Mouse (Mus musculus) stomach, postnatal 0 days (tissue): ENCODE data around the gene Pik3r2. TPM values are rescaled to one million over a fixed set of nuclear protein-coding genes. Genes with fewer than 3 reads are reported as not detected.

Experiments used
- ATAC-seq: fragments of 200-750 bp; cut with Nextera tagmentation; 2 replicates; pipeline ENCODE4 v1.8.0; 2017; ENCODE audit not compliant: low FRiP score, low TSS enrichment
- DNase-seq: peaks from one replicate; pipeline ENCODE4 v3.0.0-alpha.2; 2016; ENCODE audit warnings: low spot score
- H3K27ac ChIP-seq: fragments of 300-500 bp; sonication (generic); replicated peaks from 2 replicates; pipeline ENCODE4 v1.5.1; 2014; ENCODE audit warnings: mild to moderate bottlenecking, control low read depth
- H3K27me3 ChIP-seq: fragments of 300-500 bp; sonication (generic); 2 replicates; pipeline ENCODE4 v1.6.1; 2014; ENCODE audit warnings: low read length; ENCODE audit not compliant: control insufficient read depth, insufficient read depth
- H3K36me3 ChIP-seq: fragments of 300-500 bp; sonication (generic); 2 replicates; pipeline ENCODE4 v1.6.1; 2014; ENCODE audit warnings: low read length, mixed read lengths; ENCODE audit not compliant: control insufficient read depth, insufficient read depth
- H3K4me1 ChIP-seq: fragments of 300-500 bp; sonication (generic); replicated peaks from 2 replicates; pipeline ENCODE4 v1.6.1; 2014; ENCODE audit warnings: antibody characterized with exemption; ENCODE audit not compliant: control insufficient read depth, insufficient read depth
- H3K4me2 ChIP-seq: fragments of 300-500 bp; sonication (generic); replicated peaks from 2 replicates; pipeline ENCODE4 v1.6.1; 2014; ENCODE audit warnings: low read depth, mild to moderate bottlenecking, control low read depth, moderate library complexity
- H3K4me3 ChIP-seq: fragments of 300-500 bp; sonication (generic); 2 replicates; pipeline ENCODE4 v1.5.1; 2014; ENCODE audit warnings: low read depth, low read length, control low read depth
- H3K9ac ChIP-seq: fragments of 300-500 bp; sonication (generic); 2 replicates; pipeline ENCODE4 v1.6.1; 2014; ENCODE audit warnings: mild to moderate bottlenecking, low read length, control low read depth, mixed read lengths
- H3K9me3 ChIP-seq: fragments of 300-500 bp; sonication (generic); 2 replicates; pipeline ENCODE4 v1.6.1; 2016; ENCODE audit warnings: low read length; ENCODE audit not compliant: control insufficient read depth
- CTCF ChIP-seq: IDR thresholded peaks from 2 replicates; pipeline ENCODE4 v1.5.1; 2016; ENCODE audit warnings: antibody characterized with exemption, low read depth, mild to moderate bottlenecking, moderate library complexity
- EP300 ChIP-seq: optimal IDR thresholded peaks from 2 replicates; pipeline ENCODE3; 2016; ENCODE audit warnings: antibody characterized with exemption
- WGBS: fragments of 180-500 bp; shearing (Covaris S2); extraction: QIAGEN DNeasy Blood & Tissue Kit; methylation state at CpG from one replicate; pipeline ENCODE4 v1.1.7; 2014; 5-methylcytosine and 5-hydroxymethylcytosine counted together
- polyA plus RNA-seq: library from polyadenylated mRNA; unstranded; fragments of >200 nt; fragmentation: Nextera tagmentation; extraction: Ambion mirVana; gene quantifications from 2 replicates; pipeline ENCODE4 v1.2.1, GENCODE M21; 2015

Gene Pik3r2
- polyA plus RNA-seq, 1 experiment from 2014 or later: 36.8 TPM

DNA sequence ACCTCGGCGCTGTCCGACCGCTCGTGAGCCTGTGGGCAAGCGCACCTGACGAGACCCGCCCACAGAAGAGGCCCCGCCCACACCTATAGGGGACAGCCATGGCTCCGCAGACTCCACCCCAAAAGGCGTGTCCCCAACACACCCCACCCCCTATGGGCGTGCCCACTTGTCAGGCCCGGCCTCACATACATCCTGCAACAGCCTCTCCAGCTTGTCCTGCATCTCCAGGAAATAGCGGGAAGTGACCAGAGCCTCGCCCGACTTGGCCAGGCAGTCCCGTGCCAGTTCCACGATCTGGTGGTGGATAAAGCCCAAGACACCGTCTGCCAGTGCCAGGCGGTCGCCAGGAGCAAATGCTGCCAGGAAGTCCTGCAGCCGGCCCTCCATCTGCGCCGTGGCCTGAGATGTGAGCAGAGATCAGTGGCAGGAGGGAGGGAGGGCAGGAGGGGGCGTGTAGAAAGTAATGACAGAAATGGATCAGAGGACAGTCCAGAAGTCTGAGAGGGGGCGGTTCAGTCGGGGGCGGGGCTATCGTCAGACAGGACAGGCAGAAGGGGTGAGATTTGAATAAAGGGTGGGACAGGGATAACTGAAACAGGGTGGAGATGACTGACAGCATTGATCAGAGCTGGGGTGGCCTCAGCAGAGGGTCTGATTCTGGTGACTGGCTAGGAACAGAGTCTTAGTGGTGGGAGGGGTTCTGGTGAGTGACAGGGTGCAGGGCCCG is 11.6 kb upstream of the Pik3r2 start:
- no peaks in the 10 kb centered on the region for H3K27me3 ChIP-seq
- peak; percentile 92 for DNase-seq
- 41% methylated on average over 30 of the region's 30 CpGs for WGBS
- H3K4me2 ChIP-seq: no peak overlapping the region
- peaks cover 8% of the 10 kb centered on the region for H3K36me3 ChIP-seq
- H3K4me3 ChIP-seq: no peak overlapping the region
- peak; percentile 35 for ATAC-seq
- no peaks in the 10 kb centered on the region for H3K9me3 ChIP-seq
- no peak overlapping the region for H3K9ac ChIP-seq
- H3K4me1 ChIP-seq: peaks cover 8% of the 10 kb centered on the region; the same call in 1 of the 2 replicates
- TF ChIP-seq EP300: no peak
- no peak for TF ChIP-seq CTCF
- no peak overlapping the region for H3K27ac ChIP-seq

DNA sequence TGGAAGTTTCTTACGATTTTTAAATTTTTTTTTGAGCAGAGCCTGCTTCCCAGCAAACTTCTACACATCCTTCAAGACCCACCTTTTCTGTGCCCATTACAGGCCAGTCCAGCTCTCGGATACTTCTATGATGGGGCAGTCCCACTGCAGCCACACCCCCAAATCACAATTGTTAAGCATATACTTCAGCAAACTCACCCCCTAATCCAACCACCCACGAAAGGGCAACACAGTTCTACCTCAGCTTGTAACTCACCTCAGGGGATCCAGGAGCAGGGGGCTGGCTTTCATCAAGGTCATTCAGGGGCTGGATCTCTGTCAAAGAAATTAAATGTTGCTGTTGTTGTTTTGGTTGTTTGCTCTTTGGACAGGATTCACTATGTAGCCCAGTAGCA is 10.5 kb upstream of the Pik3r2 start:
- Histone ChIP-seq H3K27ac (no peak overlapping the region), H3K27me3 (no peaks in the 10 kb centered on the region), H3K4me1 (peaks cover 4% of the 10 kb centered on the region; the same call in 1 of the 2 replicates), H3K36me3 (peaks cover 8% of the 10 kb centered on the region), H3K4me3 (no peak overlapping the region), H3K4me2 (no peak overlapping the region), H3K9me3 (no peaks in the 10 kb centered on the region), H3K9ac (0 out of 2 replicates have a peak overlapping the region, but pooled peaks have one; percentile 4)
- DNase-seq (no peak), ATAC-seq (no peak)
- TF ChIP-seq CTCF (no peak), EP300 (no peak)
- WGBS: 77% methylated on average over 3 of the region's 3 CpGs

DNA sequence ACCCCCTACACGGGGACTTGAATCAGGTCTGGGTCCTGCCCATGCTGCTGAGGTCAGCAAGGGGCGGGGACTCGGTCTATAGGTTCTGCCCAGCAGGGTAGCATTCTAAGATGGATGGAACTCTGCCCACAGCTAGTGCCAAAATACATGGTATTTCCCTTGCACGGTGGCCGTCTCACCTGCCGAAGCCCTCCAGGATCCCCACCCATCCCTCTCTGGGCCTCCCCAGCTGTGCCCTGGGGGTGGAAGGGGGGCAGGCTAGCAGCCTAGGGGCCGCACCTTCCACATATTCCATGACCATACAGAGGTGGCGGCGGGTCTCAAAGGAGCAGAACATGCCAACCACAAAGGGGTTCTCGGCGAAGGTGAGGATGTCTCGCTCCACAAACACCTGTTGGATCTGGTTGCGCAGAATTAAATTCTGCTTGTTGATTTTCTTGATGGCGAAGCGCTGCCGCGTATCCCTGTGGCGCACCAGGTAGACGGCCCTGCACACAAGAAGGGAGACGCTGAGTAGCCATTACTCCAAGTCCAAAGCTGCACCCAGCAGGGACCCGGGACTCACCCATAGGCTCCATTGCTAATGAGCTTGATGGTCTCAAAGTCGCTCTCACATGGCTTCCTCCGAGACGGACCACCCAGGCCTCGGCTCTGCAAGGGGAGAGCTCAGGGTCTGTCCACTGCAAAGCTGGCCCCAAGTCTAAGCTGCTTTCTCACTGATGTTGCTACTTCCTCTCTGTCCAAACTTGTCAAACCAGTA is 10.0 kb upstream of the Pik3r2 start:
- TF ChIP-seq EP300 (no peak), CTCF (no peak)
- no peaks in the 10 kb centered on the region for H3K27me3 ChIP-seq
- no peak overlapping the region for H3K4me3 ChIP-seq
- WGBS: 91% methylated on average over 25 of the region's 25 CpGs
- ATAC-seq: no peak
- H3K9me3 ChIP-seq: no peaks in the 10 kb centered on the region
- no peak overlapping the region for H3K4me2 ChIP-seq
- peaks cover 4% of the 10 kb centered on the region; the same call in 1 of the 2 replicates for H3K4me1 ChIP-seq
- DNase-seq: no peak
- H3K36me3 ChIP-seq: peaks cover 9% of the 10 kb centered on the region
- H3K9ac ChIP-seq: no peak overlapping the region
- no peak overlapping the region for H3K27ac ChIP-seq

DNA sequence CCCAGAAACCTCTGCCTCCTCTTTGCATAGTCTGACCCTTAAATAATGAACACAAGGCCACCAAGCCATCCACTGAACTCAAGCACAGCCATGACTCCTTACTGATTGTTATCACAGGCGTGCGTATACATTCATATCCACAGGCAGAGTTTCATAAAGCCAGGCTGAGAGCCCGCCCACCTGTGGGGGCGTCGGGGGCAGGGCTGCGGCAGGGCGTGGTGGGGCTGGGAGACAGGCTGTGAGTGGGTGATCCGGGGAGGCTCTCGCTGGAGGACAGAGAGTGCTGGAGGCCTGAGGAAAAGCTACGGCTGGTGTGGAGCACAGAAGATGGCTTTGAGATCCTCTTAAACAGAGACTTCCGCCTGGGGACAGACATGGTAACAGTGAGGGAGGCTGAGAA is 3.6 kb upstream of the Pik3r2 start:
- TF ChIP-seq CTCF: no peak
- TF ChIP-seq EP300: no peak
- H3K27ac ChIP-seq: no peak overlapping the region
- ATAC-seq: no peak
- peaks cover 11% of the 10 kb centered on the region for H3K4me1 ChIP-seq
- no peak overlapping the region for H3K4me2 ChIP-seq
- H3K27me3 ChIP-seq: no peaks in the 10 kb centered on the region
- 51% methylated on average over 11 of the region's 11 CpGs for WGBS
- peaks cover 7% of the 10 kb centered on the region for H3K36me3 ChIP-seq
- no peak for DNase-seq
- no peaks in the 10 kb centered on the region for H3K9me3 ChIP-seq
- no peak overlapping the region for H3K4me3 ChIP-seq
- peak overlapping the region; percentile 2; the same call in 1 of the 2 replicates for H3K9ac ChIP-seq

DNA sequence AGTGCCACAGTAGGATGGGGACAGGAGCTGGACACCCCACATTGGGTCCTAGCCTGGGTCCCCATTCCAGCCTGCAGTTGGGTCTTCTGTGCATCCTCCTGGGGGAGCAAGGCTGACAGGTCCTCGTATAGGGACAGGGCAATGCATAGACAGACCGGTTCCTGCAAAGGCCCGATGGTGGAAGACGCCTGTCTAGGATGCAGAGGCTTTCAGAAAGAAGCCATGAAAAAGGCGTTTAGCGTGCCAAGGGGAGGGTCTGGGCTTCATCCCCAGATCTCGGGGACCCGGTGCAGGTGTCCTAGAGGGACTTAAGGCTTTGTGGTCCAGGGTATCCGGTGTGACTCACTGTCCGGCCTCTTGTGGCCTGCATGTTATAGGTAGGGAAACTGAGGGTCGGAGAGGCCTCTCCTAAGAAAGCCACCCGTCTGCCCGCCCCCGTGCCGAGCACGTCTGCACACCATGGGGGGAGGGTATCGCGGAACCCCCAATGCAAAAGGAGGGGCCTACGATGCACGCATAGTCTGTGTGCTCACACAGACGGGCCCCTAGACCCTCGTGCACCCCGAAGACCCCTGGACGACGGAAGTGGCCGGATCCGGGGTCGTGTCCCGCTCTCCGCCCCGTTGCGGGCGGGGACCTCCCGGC is 540 bp downstream of the Pik3r2 start:
- WGBS: 3% methylated on average over 32 of the region's 34 CpGs
- Histone ChIP-seq H3K9ac (peak overlapping the region; percentile 98), H3K27ac (peak overlapping the region; percentile 99), H3K4me3 (peak overlapping the region; percentile 85), H3K4me2 (peak overlapping the region; percentile 72), H3K27me3 (no peaks in the 10 kb centered on the region), H3K4me1 (peaks cover 20% of the 10 kb centered on the region), H3K36me3 (peaks cover 11% of the 10 kb centered on the region; the same call in 1 of the 2 replicates), H3K9me3 (no peaks in the 10 kb centered on the region)
- no peak for DNase-seq
- no peak for TF ChIP-seq CTCF
- no peak for ATAC-seq
